Mouse (Mus musculus) retina, postnatal 7 days (tissue): Measurements from ENCODE around the gene Slc39a11.

Experiments used
- DNase-seq: peaks from one replicate; pipeline ENCODE4 v3.0.0-alpha.2; 2012; ENCODE audit warnings: low read depth, low spot score

Slc39a11 gene

DNA sequence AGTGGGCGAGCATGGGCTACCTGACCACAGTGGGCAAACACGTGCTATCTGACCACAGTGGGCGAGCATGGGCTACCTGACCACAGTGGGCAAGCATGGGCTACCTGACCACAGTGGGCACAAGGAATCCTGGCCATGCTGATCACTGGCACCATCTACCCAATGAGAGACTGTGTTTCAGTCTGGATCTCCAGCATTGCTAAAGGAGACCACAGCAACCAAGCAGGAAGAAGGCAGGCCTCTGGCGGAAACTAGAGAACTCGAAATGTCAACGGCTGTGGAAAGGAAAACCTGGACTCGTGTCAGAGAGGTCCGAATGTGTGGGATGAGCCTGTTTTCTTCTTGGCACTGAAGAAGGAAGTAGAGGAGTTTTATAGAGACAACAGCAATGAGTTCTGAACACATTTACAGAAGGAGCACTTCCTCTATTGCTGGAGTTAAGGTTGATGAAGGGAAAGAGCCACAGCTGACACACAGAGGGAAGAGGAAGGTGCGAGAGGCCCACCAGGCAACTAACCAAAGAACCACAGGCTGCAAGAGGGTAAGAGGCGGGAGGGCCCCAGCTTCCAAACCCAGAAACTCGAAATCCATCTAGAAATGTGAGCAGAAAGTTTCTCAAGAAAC lies 105.8 kb downstream of the Slc39a11 start:
- DNase-seq = no peak

DNA sequence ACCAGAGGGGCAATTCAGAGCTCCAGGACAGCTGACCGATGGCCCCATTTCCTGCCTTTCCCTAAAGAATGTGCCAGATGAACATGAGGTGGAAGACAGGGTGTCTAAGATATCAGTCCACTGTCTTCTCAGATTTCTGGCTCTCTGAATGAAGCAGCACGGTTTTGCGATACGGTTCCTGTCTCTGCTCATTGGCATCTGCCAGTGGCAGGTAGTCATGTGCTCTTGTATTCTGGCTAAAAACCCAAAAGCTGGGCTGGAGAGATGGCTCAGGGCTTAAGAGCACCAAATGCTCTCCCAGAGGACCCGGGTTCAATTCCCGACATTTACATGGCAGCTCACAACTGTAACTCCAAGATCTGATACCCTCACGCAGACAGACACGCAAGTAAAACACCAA lies 108.8 kb downstream of the Slc39a11 start:
- no peak for DNase-seq

- peak; percentile 49 for DNase-seq
Observed at GRCm38 (mm10) chr11:113539502-113540209, 110.2 kb downstream of the Slc39a11 start.

DNA sequence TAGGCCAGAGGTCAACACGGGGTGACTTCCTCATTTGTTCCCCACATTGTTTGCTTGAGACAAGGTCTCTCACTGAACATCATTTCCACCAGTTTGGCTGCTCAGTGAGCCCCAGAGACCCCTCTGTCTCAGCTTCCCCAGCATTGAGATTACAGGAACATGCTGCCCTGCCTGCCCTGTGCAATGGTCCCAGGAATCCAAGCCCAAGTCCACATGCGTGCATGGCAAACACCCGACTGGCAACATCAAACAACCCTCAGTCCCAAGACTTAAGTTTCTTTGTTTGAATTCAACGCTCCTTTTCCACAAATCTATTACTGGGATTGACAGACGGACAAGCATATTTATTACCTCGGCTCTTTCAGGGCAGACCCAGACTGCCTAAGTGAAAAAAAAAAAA lies 110.8 kb downstream of the Slc39a11 start:
- DNase-seq = no peak

DNA sequence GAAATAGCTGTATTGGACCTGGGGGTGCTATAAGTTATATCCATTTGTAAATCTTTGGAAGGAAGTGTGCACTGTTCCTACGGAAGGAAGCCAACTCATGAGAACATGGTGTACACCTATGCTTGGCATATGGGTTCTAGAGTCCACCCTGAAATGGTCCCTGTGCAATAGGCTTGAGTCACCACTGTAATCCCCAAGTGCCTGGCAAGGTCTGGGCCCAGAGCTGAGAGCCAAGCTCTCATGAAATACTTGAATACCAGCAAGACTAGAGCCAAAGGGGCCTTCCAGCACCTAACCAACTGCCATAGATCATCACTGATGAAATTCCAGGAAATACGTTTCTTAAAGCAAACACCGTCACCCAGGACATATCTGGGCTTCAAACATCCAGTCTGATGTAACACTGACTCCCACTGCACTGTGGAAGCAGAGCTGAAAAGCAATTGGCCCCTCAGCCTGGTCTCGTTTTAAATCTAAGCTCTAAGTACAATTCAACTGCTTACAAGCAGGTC lies 111.4 kb downstream of the Slc39a11 start:
- no peak for DNase-seq

DNA sequence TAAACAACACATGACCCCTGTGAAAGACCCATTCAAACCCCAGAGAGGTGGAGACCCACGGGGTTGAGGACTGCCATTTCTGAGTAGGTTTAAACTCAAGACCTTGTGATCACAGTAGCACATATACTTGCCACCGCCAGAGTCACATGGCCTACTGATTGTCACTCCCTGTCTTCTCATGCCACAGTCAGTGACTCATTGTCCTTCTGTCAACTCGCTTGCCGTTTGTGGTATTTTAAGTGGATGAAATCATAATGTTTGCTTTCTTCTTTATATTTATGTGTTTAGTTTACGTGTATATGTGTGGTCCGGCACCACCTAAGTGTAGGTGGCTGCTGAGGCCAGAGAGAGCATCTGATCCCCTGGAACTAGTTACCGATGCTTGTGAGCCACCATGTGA lies 112.2 kb downstream of the Slc39a11 start:
- DNase-seq = no peak

- no peak for DNase-seq
Observed at GRCm38 (mm10) chr11:113537199-113537586, 112.7 kb downstream of the Slc39a11 start.

GRCm38 (mm10) chr11:113536308-113537198 lies 113.3 kb downstream of the Slc39a11 start:
- no peak for DNase-seq

GRCm38 (mm10) chr11:113534341-113534740 lies 115.5 kb downstream of the Slc39a11 start:
- DNase-seq = no peak

GRCm38 (mm10) chr11:113533931-113534330 lies 115.9 kb downstream of the Slc39a11 start:
- no peak for DNase-seq

DNA sequence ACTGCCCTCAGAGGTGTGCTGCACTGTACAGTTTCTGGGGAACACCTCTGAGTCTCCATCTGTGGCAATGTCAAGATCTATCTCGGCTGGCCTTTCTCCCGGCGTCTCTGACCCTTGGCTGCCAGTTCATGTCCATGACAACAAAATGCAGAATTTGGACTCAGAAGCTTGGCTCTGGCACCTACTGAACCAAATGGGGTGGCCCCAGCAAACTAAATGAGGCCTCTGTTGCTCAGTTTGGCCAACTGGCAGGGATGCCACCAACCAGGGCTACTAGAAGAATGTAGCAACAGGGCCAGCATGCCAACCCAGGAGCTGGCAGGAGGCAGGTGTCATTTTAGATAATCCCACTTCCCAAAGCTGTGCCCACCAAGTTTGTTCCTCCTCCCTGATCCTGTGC lies 121.5 kb downstream of the Slc39a11 start:
- no peak for DNase-seq

DNA sequence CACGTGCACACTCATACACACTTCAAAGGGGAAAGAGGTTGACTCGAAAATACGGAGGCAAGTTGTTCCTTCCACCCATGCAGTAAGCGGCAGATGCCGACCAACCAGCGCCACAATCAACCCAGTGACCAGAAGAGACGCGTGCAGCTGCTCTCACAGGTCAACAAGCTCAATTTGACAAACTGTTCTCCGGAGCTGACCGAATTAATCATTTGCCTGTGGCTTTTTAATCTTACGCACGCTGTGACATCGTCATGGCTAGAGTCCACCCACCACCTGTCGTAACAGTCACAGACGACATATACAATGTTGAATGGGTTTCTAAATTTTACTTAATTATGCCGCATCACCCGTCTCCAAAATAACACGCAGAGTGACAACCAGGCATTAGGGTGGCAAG lies 124.1 kb downstream of the Slc39a11 start:
- DNase-seq = no peak

GRCm38 (mm10) chr11:113522726-113523125 lies 127.2 kb downstream of the Slc39a11 start:
- no peak for DNase-seq

DNA sequence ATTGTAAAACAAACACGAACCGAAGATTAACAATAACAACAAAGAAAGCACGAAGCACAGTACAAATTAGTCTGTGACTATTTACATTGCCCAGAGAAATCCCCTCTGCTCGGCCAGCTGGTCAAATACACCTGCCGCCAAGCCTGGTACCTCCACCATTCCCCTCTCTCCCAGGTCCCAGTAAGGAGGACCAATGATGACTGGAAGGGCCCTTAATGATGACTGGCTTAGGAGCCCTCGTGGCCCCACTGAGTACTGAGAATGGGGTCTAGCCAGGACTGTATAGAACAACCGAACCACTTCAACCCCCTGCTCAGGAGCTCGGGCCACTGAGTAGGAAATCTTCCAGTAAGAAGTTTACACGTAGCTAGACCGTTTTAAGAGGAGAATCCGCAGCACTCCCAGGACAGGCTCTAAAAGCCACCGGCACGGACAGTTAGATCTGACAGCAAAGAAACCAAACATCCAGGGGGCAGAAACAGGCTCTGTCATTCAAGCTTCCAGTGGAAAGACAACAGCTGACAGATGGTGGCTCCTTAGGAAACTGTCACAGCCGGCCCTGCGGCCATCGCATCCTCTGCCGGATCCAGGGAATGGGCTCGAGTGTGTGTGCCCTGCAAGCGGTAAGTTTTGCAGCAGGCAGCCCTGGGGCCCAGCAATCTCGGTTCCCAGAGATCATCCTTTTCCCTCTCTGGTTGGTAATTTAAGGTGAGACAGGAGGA lies 128.2 kb downstream of the Slc39a11 start:
- DNase-seq = no peak

DNA sequence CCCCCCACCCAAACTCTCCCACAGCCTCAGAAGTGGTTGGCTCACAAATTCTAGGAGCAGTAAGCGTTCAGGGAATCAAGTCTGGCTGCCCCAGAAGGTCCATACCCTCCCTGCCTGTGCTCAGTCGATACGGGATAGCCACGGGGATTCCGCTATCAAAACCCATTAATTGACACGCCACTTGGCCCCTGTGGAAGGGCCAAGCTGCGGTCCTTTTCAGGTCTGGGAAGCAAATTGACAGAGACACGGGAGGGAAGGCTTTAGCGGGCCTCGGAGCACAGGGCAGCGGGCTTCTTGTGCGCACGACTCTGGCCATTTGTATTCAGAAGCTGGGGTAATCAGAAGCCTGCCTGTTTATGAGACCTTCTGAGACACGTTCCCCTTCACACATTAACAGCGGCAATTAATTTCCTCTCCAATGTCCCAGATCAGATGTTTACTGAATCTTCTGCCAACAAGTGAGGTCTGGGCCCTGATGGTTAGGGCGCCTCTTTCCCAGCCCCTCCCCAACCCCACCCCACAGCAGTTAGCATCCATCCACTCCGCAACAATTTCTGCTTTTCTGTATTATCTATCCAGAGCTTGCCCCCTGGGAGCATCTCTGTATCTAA lies 128.9 kb downstream of the Slc39a11 start:
- DNase-seq = no peak

DNA sequence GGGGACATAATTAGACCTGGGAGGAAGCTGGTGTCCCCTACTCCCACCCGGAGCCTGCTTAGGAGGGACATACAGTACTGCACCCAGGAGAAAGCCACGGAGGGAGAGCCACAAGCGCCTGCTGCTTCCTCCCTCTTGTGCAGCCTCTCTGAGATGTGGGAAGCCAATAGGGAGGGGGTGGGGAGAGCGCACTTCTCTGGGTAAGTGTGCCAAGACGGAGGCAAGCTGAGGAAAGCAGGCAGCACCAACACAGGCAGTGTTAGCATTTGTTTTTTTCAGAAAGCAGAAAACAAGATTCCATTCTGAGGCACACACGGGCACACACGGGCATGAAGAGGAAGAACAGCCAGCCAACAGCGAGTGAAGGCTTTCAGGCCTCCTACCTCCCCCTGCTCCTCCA lies 129.5 kb downstream of the Slc39a11 start:
- no peak for DNase-seq

GRCm38 (mm10) chr11:113519973-113520372 lies 129.9 kb downstream of the Slc39a11 start:
- DNase-seq = no peak

DNA sequence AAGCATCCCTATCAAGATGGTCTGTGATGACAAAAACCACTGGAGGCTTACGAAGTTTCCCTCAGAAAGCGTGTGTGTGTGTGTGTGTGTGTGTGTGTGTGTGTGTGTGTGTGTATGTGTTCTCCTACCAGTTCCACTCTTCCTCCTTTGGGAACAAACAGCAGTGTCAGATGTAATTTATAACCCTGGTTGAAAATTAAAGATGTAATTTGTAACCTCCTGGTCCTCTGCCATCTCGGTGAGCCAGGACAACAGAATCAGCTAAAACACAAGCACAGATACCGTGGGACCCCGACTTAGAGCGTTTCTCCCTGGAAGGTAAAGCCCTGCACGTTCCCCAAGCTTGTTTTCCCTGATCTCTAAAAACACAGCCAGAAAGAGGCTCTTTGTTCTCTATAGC lies 131.7 kb downstream of the Slc39a11 start:
- DNase-seq = no peak

GRCm38 (mm10) chr11:113516156-113516555 lies 133.7 kb downstream of the Slc39a11 start:
- DNase-seq = no peak

DNA sequence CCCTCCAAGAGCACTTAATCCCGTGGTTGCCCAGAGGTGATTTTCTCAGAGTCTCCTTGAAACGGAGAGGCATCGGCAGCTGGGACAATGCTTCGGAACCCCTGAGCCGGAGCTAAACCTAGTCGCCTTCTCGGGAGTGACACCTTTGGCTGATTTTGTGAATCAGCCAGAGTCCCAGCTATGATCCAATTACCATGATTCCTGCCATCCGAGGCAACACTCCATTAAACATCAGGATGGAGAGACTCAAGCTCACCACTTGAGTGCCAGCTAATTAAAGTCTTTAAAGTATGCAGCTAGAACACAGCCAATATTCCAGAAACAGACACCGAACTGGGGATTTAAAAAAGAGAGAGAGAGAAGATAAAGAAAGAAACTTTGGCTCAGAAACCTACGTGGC lies 136.9 kb downstream of the Slc39a11 start:
- no peak for DNase-seq

DNA sequence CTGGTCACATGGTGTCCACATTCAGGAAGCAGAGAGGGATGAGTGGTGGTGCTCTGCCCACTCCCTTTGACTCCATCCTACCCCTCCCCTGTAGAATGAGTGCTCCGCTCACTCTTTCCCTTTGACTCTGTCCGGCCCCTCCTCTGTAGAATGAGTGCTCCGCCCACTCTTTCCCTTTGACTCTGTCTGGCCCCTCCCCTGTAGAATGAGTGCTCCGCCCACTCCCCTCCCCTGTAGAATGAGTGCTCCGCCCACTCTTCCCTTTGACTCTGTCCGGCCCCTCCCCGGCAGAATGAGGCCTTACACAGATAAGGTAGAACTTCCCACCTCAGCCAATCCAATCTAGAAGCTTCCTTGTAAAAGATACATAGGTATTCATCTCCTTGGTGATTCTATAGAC lies 137.7 kb downstream of the Slc39a11 start:
- DNase-seq = no peak
